Mouse (Mus musculus) stomach, embryonic 15.5 days (tissue): ENCODE results near the gene Srgap1. TPM values are rescaled to one million over a fixed set of nuclear protein-coding genes. Genes with fewer than 3 reads are reported as not detected.

ENCODE experiments used
- ATAC-seq: fragments of 200-750 bp; cut with Nextera tagmentation; 2 replicates; pipeline ENCODE4 v1.8.0; 2017; ENCODE audit warnings: low read depth, moderate number of reproducible peaks, moderate TSS enrichment; ENCODE audit not compliant: insufficient read depth, low FRiP score
- H3K27ac ChIP-seq: fragments of 300-500 bp; sonication (generic); 2 replicates; pipeline ENCODE4 v1.5.1; 2015; ENCODE audit warnings: mild to moderate bottlenecking, inconsistent platforms
- H3K27me3 ChIP-seq: fragments of 300-500 bp; sonication (generic); replicated peaks from 2 replicates; pipeline ENCODE4 v1.6.1; 2015; ENCODE audit warnings: inconsistent platforms
- H3K36me3 ChIP-seq: fragments of 300-500 bp; sonication (generic); 2 replicates; pipeline ENCODE4 v1.6.1; 2015; ENCODE audit warnings: inconsistent platforms
- H3K4me1 ChIP-seq: fragments of 300-500 bp; sonication (generic); 2 replicates; pipeline ENCODE4 v1.6.1; 2015; ENCODE audit warnings: inconsistent platforms
- H3K4me2 ChIP-seq: fragments of 300-500 bp; sonication (generic); 2 replicates; pipeline ENCODE4 v1.6.1; 2015; ENCODE audit warnings: mild to moderate bottlenecking, inconsistent platforms
- H3K4me3 ChIP-seq: fragments of 300-500 bp; sonication (generic); replicated peaks from 2 replicates; pipeline ENCODE4 v1.5.1; 2015; ENCODE audit warnings: inconsistent platforms
- H3K9ac ChIP-seq: fragments of 300-500 bp; sonication (generic); 2 replicates; pipeline ENCODE4 v1.6.1; 2015; ENCODE audit warnings: inconsistent platforms
- H3K9me3 ChIP-seq: fragments of 300-500 bp; sonication (generic); 2 replicates; pipeline ENCODE4 v1.6.1; 2016; ENCODE audit warnings: inconsistent platforms
- WGBS: fragments of 180-500 bp; shearing (Covaris S2); methylation state at CpG from one replicate; pipeline ENCODE4 v1.1.7; 2015; 5-methylcytosine and 5-hydroxymethylcytosine counted together
- polyA plus RNA-seq: library from polyadenylated mRNA; unstranded; fragments of >200 nt; fragmentation: Nextera tagmentation; extraction: Ambion mirVana; gene quantifications from 2 replicates; pipeline ENCODE4 v1.2.1, GENCODE M21; 2015

The Srgap1 gene
- polyA plus RNA-seq, 1 experiment from 2014 or later = 10.0 TPM

- no peak overlapping the region for H3K4me3 ChIP-seq
- H3K27me3 ChIP-seq = no peaks in the 10 kb centered on the region
- no peak for ATAC-seq
- peaks cover 3% of the 10 kb centered on the region; the same call in 1 of the 2 replicates for H3K36me3 ChIP-seq
- no peak overlapping the region for H3K9ac ChIP-seq
- H3K4me2 ChIP-seq = no peak overlapping the region
- H3K4me1 ChIP-seq = no peaks in the 10 kb centered on the region
- no peak overlapping the region for H3K27ac ChIP-seq
- WGBS = 43% methylated on average over 4 of the region's 4 CpGs
- H3K9me3 ChIP-seq = no peaks in the 10 kb centered on the region
Observed at GRCm38 (mm10) chr10:122040372-122040771, 6.7 kb downstream of the Srgap1 start.

DNA sequence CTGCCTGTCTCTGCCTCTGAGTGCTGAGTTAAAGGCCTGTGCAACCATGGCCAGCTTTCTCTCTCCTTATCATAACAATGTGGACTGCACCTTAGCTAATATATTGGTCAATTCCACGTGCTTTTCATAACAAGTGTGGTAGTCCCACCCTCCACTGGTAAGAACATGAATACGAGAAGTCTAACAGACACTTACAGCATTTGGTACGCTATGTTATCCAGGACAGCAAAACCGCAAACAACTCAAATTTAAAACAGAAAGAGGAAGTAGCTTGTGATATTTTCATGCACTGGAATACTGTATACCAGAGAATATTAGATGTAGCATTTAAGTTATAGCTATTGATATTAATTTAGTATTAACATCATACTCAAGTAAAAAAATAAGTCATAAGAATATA lies 7.5 kb downstream of the Srgap1 start:
- WGBS = 88% methylated on average over 4 of the region's 4 CpGs
- H3K4me3 ChIP-seq = no peak overlapping the region
- H3K9ac ChIP-seq = no peak overlapping the region
- H3K4me2 ChIP-seq = no peak overlapping the region
- no peaks in the 10 kb centered on the region for H3K9me3 ChIP-seq
- no peaks in the 10 kb centered on the region for H3K4me1 ChIP-seq
- no peaks in the 10 kb centered on the region for H3K27me3 ChIP-seq
- H3K27ac ChIP-seq = no peak overlapping the region
- peaks cover 3% of the 10 kb centered on the region; the same call in 1 of the 2 replicates for H3K36me3 ChIP-seq
- ATAC-seq = no peak

DNA sequence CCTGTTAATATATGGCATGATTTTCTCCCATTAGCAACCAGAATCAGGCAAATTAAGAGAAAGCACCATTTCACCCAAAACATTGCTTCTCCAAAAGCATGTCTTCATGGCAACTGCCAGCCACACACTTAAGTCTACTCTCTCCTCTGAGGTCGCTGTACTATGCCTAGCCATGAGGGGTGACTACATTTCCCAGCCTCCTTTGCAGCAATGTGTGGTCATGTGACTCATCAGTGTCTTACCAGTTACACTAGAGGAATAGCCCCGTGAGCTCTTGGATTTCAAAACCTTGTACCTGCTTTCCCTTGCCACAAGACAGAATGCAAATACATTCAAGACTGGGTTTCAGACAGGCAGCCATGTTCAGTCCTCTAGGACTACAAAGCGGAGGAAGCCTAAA lies 8.6 kb downstream of the Srgap1 start:
- Histone ChIP-seq H3K4me3 (no peak overlapping the region), H3K36me3 (peaks cover 3% of the 10 kb centered on the region; the same call in 1 of the 2 replicates), H3K9ac (no peak overlapping the region), H3K27ac (no peak overlapping the region), H3K27me3 (no peaks in the 10 kb centered on the region), H3K9me3 (no peaks in the 10 kb centered on the region), H3K4me2 (no peak overlapping the region), H3K4me1 (no peaks in the 10 kb centered on the region)
- WGBS = 58% methylated on average over 3 of the region's 3 CpGs
- no peak for ATAC-seq

- no peak overlapping the region for H3K4me3 ChIP-seq
- no peak overlapping the region for H3K9ac ChIP-seq
- ATAC-seq = peak; percentile 61; the same call in 1 of the 2 replicates
- no peak overlapping the region for H3K4me2 ChIP-seq
- 46% methylated on average over 5 of the region's 5 CpGs for WGBS
- no peaks in the 10 kb centered on the region for H3K27me3 ChIP-seq
- no peak overlapping the region for H3K27ac ChIP-seq
- peaks cover 10% of the 10 kb centered on the region; the same call in 1 of the 2 replicates for H3K4me1 ChIP-seq
- H3K36me3 ChIP-seq = peaks cover 3% of the 10 kb centered on the region; the same call in 1 of the 2 replicates
- no peaks in the 10 kb centered on the region for H3K9me3 ChIP-seq
Observed at GRCm38 (mm10) chr10:122033271-122033670, 13.8 kb downstream of the Srgap1 start.

DNA sequence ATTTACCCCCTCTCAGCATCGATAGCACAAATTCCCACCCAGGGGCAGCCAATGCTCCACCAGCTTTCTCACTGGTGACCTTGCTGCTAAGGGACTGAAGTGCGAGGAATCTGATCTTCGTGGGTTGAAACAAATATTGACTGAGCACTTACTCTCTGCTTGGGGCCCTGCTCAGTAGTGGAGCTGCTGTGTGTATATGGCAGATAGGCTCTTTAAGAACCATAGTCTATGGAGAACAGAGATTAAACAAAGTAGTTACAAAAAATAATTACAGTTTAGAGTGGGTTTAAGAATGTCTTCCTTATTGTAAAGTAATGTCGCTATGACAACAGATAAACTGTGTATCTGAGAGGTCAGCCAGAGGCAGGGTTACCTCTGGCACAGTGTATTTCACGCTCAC lies 16.7 kb downstream of the Srgap1 start:
- Histone ChIP-seq H3K27ac (no peak overlapping the region), H3K9me3 (no peaks in the 10 kb centered on the region), H3K36me3 (no peaks in the 10 kb centered on the region), H3K4me2 (no peak overlapping the region), H3K9ac (no peak overlapping the region), H3K27me3 (no peaks in the 10 kb centered on the region), H3K4me1 (peaks cover 10% of the 10 kb centered on the region; the same call in 1 of the 2 replicates), H3K4me3 (no peak overlapping the region)
- WGBS = 44% methylated on average over 5 of the region's 5 CpGs
- ATAC-seq = peak; percentile 76

DNA sequence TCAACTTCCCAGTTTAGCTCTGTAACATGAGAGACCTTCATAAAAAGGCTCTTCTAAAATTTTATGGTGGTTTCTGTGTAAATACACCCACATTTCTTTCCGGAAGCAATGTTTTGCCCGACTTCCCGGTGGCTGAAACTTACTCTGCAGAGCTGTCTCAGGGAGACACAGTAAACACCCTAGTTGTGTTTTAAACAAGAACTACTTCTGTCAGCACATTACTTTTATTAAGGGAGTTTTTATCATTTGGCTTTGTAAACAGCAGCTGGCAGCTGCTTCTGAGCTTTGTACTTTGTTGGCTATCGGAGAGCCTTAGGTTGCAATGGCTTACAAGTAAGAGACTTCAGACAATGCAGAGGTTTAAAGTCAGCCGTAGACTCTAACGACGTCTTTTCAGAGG lies 17.4 kb downstream of the Srgap1 start:
- Histone ChIP-seq H3K9ac (no peak overlapping the region), H3K4me2 (0 out of 2 replicates have a peak overlapping the region, but pooled peaks have one; percentile 0), H3K4me3 (no peak overlapping the region), H3K4me1 (peaks cover 10% of the 10 kb centered on the region; the same call in 1 of the 2 replicates), H3K27ac (peak overlapping the region; percentile 42; the same call in 1 of the 2 replicates), H3K27me3 (no peaks in the 10 kb centered on the region), H3K36me3 (no peaks in the 10 kb centered on the region), H3K9me3 (no peaks in the 10 kb centered on the region)
- 32% methylated on average over 7 of the region's 7 CpGs for WGBS
- ATAC-seq = no peak

DNA sequence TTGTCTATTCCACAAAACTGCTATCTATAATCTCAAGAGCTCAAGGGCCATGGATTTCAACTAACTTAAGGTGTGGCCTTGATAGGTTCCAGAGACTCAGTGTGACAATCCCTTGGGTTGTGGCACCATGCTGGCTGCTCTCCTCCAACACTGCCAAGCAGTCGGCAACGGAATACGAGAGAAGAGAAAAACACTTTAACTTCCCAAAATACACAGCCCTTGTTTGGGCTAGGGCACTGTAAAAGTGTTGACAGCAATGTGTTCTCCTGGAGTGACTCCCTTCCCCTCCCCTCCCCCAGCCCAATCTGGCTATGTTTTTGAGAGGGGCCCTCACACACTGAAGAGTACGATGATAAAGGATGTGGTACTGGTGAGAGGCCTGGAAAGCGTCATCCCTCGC lies 21.9 kb downstream of the Srgap1 start:
- Histone ChIP-seq H3K4me2 (no peak overlapping the region), H3K4me1 (peaks cover 6% of the 10 kb centered on the region; the same call in 1 of the 2 replicates), H3K36me3 (0 out of 2 replicates have a peak, but pooled peaks cover 7% of the 10 kb centered on the region), H3K4me3 (no peak overlapping the region), H3K9ac (no peak overlapping the region), H3K27ac (no peak overlapping the region), H3K9me3 (no peaks in the 10 kb centered on the region), H3K27me3 (no peaks in the 10 kb centered on the region)
- whole genome bisulfite sequencing = 77% methylated on average over 6 of the region's 6 CpGs
- ATAC-seq = no peak

DNA sequence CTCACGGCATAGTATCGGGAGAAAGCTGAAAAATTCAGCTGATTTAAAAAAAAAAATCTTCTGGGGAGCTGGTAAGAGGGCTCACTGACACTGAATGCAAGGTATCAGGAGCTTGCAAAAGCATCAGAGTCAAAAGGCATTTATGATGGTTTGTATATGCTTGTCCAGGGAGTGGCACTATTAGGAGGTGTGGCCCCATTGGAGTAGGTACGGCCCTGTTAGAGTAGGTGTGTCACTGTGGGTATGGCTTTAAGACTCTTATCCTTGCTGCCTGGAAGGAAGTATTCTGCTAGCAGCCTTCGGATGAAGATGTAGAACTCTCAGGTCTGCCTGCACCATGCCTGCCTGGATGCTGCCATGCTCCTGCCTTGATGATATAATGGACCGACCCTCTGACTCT lies 26.2 kb downstream of the Srgap1 start:
- no peak overlapping the region for H3K4me3 ChIP-seq
- ATAC-seq = no peak
- 78% methylated on average over 5 of the region's 5 CpGs for WGBS
- no peaks in the 10 kb centered on the region for H3K9me3 ChIP-seq
- no peak overlapping the region for H3K27ac ChIP-seq
- no peak overlapping the region for H3K9ac ChIP-seq
- no peaks in the 10 kb centered on the region for H3K27me3 ChIP-seq
- H3K36me3 ChIP-seq = 0 out of 2 replicates have a peak, but pooled peaks cover 7% of the 10 kb centered on the region
- H3K4me1 ChIP-seq = peaks cover 23% of the 10 kb centered on the region
- no peak overlapping the region for H3K4me2 ChIP-seq

GRCm38 (mm10) chr10:122020255-122020654 lies 26.9 kb downstream of the Srgap1 start:
- WGBS = 68% methylated on average over 5 of the region's 5 CpGs
- Histone ChIP-seq H3K36me3 (0 out of 2 replicates have a peak, but pooled peaks cover 7% of the 10 kb centered on the region), H3K9ac (no peak overlapping the region), H3K4me3 (no peak overlapping the region), H3K4me1 (peaks cover 23% of the 10 kb centered on the region), H3K9me3 (no peaks in the 10 kb centered on the region), H3K27ac (no peak overlapping the region), H3K4me2 (no peak overlapping the region), H3K27me3 (no peaks in the 10 kb centered on the region)
- no peak for ATAC-seq

GRCm38 (mm10) chr10:122018594-122019048 lies 28.5 kb downstream of the Srgap1 start:
- Histone ChIP-seq H3K4me1 (peaks cover 23% of the 10 kb centered on the region), H3K9ac (no peak overlapping the region), H3K27ac (peak overlapping the region; percentile 1; the same call in 1 of the 2 replicates), H3K9me3 (no peaks in the 10 kb centered on the region), H3K27me3 (no peaks in the 10 kb centered on the region), H3K4me2 (0 out of 2 replicates have a peak overlapping the region, but pooled peaks have one; percentile 14), H3K36me3 (0 out of 2 replicates have a peak, but pooled peaks cover under 1% of the 10 kb centered on the region), H3K4me3 (no peak overlapping the region)
- WGBS = 34% methylated on average over 10 of the region's 10 CpGs
- peak; percentile 61; the same call in 1 of the 2 replicates for ATAC-seq

DNA sequence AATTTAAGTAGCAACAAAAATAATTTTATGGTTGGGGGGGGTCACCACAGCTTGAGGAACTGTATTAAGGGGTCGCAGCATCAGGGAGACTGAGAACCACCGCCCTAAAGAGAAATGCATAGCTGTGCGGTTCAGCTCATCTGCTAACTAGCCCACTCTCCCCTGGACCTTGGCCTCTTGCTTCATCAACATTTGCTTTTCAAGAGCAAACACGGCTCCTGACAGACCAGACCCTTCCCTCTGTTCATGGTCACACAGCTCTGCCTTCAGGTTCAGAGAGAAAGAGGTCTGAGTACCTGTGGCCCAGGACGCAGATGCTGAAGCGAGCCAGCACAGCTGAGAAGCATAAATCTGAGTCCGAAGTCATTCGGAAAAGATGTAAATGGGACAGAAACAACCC lies 29.4 kb downstream of the Srgap1 start:
- H3K27ac ChIP-seq = 0 out of 2 replicates have a peak overlapping the region, but pooled peaks have one; percentile 1
- no peaks in the 10 kb centered on the region for H3K27me3 ChIP-seq
- peaks cover 23% of the 10 kb centered on the region for H3K4me1 ChIP-seq
- no peaks in the 10 kb centered on the region for H3K36me3 ChIP-seq
- no peak overlapping the region for H3K4me2 ChIP-seq
- no peaks in the 10 kb centered on the region for H3K9me3 ChIP-seq
- WGBS = 70% methylated on average over 8 of the region's 8 CpGs
- no peak overlapping the region for H3K9ac ChIP-seq
- no peak overlapping the region for H3K4me3 ChIP-seq
- peak; percentile 72 for ATAC-seq

DNA sequence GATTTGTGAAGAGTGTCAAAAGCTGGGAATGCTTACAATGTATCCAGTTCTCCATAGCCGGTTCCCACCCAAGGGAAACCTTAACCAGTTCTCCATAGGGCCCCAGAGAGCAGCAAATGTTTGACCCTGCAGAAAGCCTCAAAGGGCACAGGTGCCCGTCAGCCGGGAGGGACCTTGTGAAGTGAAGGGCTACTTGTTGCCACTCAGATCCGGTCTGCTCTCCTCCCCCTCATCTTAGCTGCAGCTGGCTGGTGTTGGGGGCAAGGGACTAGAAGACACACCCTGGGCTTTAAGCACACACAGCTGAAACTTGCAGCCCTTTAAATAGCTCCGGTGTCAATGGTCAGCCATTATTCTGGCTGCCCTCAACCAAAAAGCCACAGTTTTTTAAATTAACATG lies 30.1 kb downstream of the Srgap1 start:
- peak overlapping the region; percentile 21 for H3K27ac ChIP-seq
- WGBS = 45% methylated on average over 5 of the region's 5 CpGs
- no peaks in the 10 kb centered on the region for H3K36me3 ChIP-seq
- H3K4me1 ChIP-seq = peaks cover 23% of the 10 kb centered on the region
- H3K4me2 ChIP-seq = peak overlapping the region; percentile 13; the same call in 1 of the 2 replicates
- H3K9ac ChIP-seq = no peak overlapping the region
- H3K9me3 ChIP-seq = no peaks in the 10 kb centered on the region
- ATAC-seq = no peak
- no peaks in the 10 kb centered on the region for H3K27me3 ChIP-seq
- H3K4me3 ChIP-seq = no peak overlapping the region
